Mouse (Mus musculus): ENCODE results near the gene Tnrc6b. TPM values are rescaled to one million over a fixed set of nuclear protein-coding genes. Genes with fewer than 3 reads are reported as not detected.
A peak's percentile ranks its signal among the peaks of the same experiment; 100 is the strongest.
"Not testable (repeated sequence)": the region's sequence is repeated elsewhere in the genome, so short reads cannot be mapped to it uniquely, and the experiment has no call there.

Tnrc6b gene
- polyA plus RNA-seq, 1 experiment from 2014 or later = 27.4 TPM

DNA sequence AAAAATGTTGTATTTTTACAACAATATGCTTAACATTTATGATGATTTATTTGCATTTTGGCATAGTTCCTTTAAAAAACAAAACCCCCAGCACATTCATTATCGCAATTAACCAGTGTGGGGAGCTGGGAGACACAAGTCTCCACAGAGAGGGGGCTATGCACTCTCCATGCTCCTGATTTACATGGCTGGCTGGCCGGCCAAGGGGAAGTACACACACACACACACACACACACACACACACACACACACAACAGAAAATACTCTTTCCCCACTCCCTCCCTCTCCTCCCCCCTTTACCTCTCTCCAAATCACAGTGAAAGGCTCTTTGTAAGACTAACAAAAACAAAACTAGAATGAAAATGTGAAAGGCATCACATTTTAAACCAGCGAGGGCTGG lies 11.3 kb downstream of the Tnrc6b start:
- no peak overlapping the region for H3K4me2 ChIP-seq

DNA sequence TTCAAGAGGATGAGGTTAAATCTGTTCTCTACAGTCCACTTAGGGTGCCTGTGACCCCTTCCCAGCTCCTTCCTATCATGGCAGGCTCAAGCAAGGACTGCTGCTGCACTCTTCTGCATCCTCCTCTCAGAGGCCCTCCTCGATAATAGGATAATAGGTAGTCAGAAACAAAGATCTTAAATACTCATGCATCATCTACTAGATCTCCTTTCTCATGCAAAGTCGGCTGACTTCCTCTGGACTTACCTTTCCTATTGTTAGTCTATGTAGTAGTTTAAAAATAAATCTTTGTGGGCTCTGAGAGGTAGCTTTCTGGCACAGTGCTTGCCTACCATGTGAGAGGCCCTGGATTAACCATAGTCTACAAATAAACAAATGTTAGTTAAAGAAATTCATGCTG lies 18.4 kb downstream of the Tnrc6b start:
- ATAC-seq (ENCODE audit: insufficient read depth, low FRiP score, low read depth) = no peak
- Histone ChIP-seq H3K4me2 (no peak overlapping the region), H3K4me3 (replicated peaks) (no peak overlapping the region), H3K4me1 (peaks cover 7% of the 10 kb centered on the region), H3K27ac (no peak overlapping the region), H3K9ac (no peak overlapping the region), H3K36me3 (no peaks in the 10 kb centered on the region), H3K9me3 (no peaks in the 10 kb centered on the region), H3K27me3 (replicated peaks) (no peaks in the 10 kb centered on the region)
- WGBS = 66% methylated on average over 2 of the region's 2 CpGs

More for the DNA sequence above, 11.3 kb downstream of the Tnrc6b start:
- no peaks in the 10 kb centered on the region for H3K36me3 ChIP-seq
- 41% methylated on average over 3 of the region's 3 CpGs for WGBS
- H3K27me3 ChIP-seq (replicated peaks) = no peaks in the 10 kb centered on the region
- no peak overlapping the region for H3K9ac ChIP-seq
- H3K9me3 ChIP-seq = no peaks in the 10 kb centered on the region
- no peak for ATAC-seq (ENCODE audit: insufficient read depth, low FRiP score, low read depth)
- peaks cover 6% of the 10 kb centered on the region; the same call in 1 of the 2 replicates for H3K4me1 ChIP-seq
- H3K27ac ChIP-seq = no peak overlapping the region
- H3K4me3 ChIP-seq (replicated peaks) = no peak overlapping the region

DNA sequence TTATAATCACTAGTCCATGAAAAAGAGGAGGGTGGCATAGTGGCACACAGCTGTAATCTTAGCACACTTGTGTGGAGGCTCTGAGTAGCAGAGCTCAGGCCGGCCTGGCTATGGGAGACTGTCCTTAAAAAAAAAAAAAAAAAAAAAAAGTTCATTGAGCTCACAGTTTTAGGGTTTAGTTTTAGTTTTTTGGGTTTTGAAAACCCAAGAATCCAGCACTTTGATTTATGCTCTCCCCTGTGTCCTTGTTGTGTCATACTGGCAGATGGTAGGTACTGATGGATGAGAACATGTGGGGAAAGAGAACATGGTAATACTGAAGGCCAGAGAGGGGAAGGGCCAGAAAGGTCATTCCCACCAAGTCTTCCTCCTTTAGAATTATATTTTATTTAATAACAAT lies 19.9 kb downstream of the Tnrc6b start:
- Histone ChIP-seq H3K9ac (no peak overlapping the region), H3K36me3 (no peaks in the 10 kb centered on the region), H3K27me3 (replicated peaks) (no peaks in the 10 kb centered on the region), H3K4me3 (replicated peaks) (no peak overlapping the region), H3K4me1 (peaks cover 7% of the 10 kb centered on the region), H3K4me2 (no peak overlapping the region), H3K9me3 (no peaks in the 10 kb centered on the region), H3K27ac (no peak overlapping the region)
- WGBS = 82% methylated on average over 1 of the region's 1 CpGs
- ATAC-seq (ENCODE audit: insufficient read depth, low FRiP score, low read depth) = no peak

DNA sequence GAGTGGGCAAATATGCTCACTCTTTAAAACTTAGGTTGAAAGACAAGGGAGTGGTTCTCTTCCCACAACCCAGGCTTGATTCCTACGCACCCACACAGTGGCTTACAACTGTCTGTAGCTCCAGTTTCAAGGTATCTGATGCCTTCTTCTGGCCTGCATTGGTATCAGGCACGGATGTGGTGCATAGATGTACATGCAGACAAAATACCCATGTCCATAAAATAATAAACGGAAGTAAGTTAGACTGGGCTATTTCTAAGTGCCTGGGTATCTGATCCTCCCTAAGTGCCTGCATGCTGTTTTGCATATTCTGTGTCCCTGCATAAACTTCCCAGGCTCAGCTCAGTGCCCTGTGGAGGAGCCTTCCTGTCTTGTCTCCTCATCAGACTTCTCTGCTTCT lies 20.4 kb downstream of the Tnrc6b start:
- no peak overlapping the region for H3K4me2 ChIP-seq
- H3K27ac ChIP-seq = no peak overlapping the region
- H3K4me3 ChIP-seq (replicated peaks) = no peak overlapping the region
- WGBS = 79% methylated on average over 3 of the region's 3 CpGs
- ATAC-seq (ENCODE audit: insufficient read depth, low FRiP score, low read depth) = no peak
- H3K9me3 ChIP-seq = no peaks in the 10 kb centered on the region
- no peak overlapping the region for H3K9ac ChIP-seq
- peaks cover 7% of the 10 kb centered on the region for H3K4me1 ChIP-seq
- H3K27me3 ChIP-seq (replicated peaks) = no peaks in the 10 kb centered on the region
- no peaks in the 10 kb centered on the region for H3K36me3 ChIP-seq

DNA sequence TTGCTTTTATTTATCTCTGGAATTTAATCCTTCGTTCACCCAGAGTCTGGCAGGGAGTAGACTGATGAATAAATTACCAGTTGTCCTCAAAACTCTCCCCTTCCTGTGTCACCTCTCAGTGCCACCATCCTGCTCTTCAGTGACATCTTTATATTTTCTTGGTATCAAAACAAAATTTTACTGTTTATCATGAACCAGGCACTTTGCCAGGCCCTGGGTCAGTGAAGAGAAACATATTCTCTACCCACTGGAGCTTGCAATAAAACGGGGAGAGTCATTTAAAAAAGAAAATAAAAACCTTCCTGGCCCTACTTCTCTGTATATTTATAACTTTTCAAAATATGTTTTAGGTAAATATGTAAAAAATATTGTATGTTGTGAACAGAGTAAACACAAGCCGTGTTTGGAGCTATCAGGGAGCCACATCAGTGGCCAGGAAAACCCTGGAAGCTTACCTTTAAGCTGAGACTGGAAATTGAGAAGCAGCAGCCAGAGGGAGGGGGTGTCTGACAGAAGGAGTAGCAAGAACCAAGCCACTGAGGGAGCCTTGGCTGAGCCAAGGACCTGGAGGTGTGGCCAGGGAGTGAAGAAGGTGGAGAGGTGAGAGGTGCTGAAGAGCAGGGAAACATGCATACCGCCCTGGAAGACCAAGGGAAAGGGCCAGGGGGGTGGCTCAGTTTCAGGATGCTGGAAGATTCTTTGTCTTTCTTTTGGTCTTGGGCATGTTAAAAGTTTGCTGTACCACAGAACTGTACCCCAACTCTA lies 21.3 kb downstream of the Tnrc6b start:
- no peak overlapping the region for H3K9ac ChIP-seq
- H3K27ac ChIP-seq = no peak overlapping the region
- no peak overlapping the region for H3K4me3 ChIP-seq (replicated peaks)
- no peaks in the 10 kb centered on the region for H3K27me3 ChIP-seq (replicated peaks)
- peaks cover 7% of the 10 kb centered on the region for H3K4me1 ChIP-seq
- H3K4me2 ChIP-seq = no peak overlapping the region
- ATAC-seq (ENCODE audit: insufficient read depth, low FRiP score, low read depth) = no peak
- WGBS = 35% methylated on average over 4 of the region's 4 CpGs
- no peaks in the 10 kb centered on the region for H3K9me3 ChIP-seq
- no peaks in the 10 kb centered on the region for H3K36me3 ChIP-seq

DNA sequence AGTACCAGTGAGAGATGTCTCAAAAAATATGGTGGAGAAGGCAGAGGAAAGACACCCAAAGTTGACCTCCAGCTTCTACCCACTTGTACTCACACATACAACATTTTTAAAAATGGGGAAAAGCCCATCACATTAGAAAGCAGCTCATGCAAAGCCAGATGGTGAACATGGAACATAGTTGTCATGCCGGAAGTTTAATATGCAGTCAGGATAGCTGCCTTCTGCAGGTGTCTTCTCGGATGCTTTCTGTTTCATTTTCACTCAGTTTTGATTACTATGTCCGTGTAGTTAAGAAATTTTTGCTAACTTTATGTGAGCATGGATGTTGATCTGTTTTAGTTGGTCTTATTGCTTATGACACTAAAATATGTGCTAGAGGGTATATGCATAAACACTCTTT lies 24.2 kb downstream of the Tnrc6b start:
- 70% methylated on average over 3 of the region's 3 CpGs for WGBS
- H3K27ac ChIP-seq = no peak overlapping the region
- no peak overlapping the region for H3K9ac ChIP-seq
- no peaks in the 10 kb centered on the region for H3K36me3 ChIP-seq
- H3K27me3 ChIP-seq (replicated peaks) = no peaks in the 10 kb centered on the region
- peaks cover 7% of the 10 kb centered on the region for H3K4me1 ChIP-seq
- no peak overlapping the region for H3K4me3 ChIP-seq (replicated peaks)
- H3K9me3 ChIP-seq = no peaks in the 10 kb centered on the region
- no peak for ATAC-seq (ENCODE audit: insufficient read depth, low FRiP score, low read depth)
- no peak overlapping the region for H3K4me2 ChIP-seq

DNA sequence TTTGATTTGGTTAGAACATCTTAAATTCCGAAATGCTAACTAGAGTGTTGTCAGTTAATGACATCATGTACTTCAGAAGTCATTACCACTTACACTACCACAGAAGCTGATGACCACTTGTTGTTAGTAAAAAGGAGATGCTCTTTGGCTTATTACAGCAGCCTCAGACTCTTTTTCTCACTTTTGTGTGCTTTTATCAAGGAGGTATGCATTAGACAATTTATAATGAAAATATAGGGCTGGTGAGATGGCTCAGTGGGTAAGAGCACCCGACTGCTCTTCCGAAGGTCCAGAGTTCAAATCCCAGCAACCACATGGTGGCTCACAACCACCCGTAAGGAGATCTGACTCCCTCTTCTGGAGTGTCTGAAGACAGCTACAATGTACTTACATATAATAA lies 24.6 kb downstream of the Tnrc6b start:
- not testable (repeated sequence) for ATAC-seq (ENCODE audit: insufficient read depth, low FRiP score, low read depth); H3K9me3 ChIP-seq; H3K27ac ChIP-seq

DNA sequence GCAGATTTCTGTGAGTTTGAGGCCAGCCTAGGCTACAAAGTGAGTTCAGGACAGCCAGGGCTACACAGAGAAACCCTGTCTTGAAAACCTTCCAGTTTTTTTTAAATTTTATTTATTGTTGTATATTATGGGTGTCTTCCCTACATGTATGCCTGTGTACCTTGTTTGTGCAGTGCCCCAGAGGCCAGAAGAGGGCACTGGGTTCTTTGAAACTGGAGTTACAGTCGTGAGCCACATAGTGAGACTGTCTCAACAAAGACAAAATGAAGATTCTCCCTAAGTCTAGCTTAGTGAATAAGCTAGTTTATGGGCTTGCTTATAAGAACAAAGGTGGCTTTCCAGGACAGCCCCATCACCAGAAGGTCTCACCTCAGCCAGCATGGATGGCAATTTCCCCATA lies 25.4 kb downstream of the Tnrc6b start:
- H3K27me3 ChIP-seq (replicated peaks) = no peaks in the 10 kb centered on the region
- H3K36me3 ChIP-seq = no peaks in the 10 kb centered on the region
- H3K9me3 ChIP-seq = no peaks in the 10 kb centered on the region
- ATAC-seq (ENCODE audit: insufficient read depth, low FRiP score, low read depth) = no peak
- H3K27ac ChIP-seq = no peak overlapping the region
- peaks cover 7% of the 10 kb centered on the region for H3K4me1 ChIP-seq
- WGBS = 47% methylated on average over 1 of the region's 1 CpGs
- no peak overlapping the region for H3K9ac ChIP-seq
- no peak overlapping the region for H3K4me2 ChIP-seq
- no peak overlapping the region for H3K4me3 ChIP-seq (replicated peaks)

More for the DNA sequence above, 24.6 kb downstream of the Tnrc6b start:
- H3K4me1 ChIP-seq; H3K4me2 ChIP-seq; H3K4me3 ChIP-seq (replicated peaks); H3K36me3 ChIP-seq; H3K9ac ChIP-seq; H3K27me3 ChIP-seq (replicated peaks): not testable (repeated sequence)
- WGBS = 91% methylated on average over 4 of the region's 4 CpGs

DNA sequence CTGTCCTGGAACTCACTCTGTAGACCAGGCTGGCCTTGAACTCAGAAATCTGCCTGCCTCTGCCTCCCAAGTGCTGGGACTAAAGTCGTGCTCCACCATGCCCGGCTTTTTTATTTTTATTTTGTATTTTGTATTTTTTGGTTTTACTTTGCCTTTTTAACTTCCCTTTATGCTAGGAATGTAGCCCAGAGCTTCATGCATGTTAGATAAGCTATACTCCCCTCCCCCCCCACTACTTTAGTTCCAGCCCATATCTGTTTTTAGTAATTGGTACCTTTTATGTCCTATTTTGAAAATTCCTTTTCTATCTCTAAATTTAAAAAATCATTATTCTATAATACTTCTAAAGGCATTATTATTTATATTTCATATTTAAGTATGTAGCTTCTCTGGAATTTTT lies 27.1 kb downstream of the Tnrc6b start:
- Histone ChIP-seq H3K4me3 (replicated peaks) (no peak overlapping the region), H3K36me3 (no peaks in the 10 kb centered on the region), H3K4me1 (no peaks in the 10 kb centered on the region), H3K4me2 (no peak overlapping the region), H3K9ac (no peak overlapping the region), H3K27me3 (replicated peaks) (no peaks in the 10 kb centered on the region), H3K27ac (no peak overlapping the region), H3K9me3 (no peaks in the 10 kb centered on the region)
- ATAC-seq (ENCODE audit: insufficient read depth, low FRiP score, low read depth) = no peak
- 90% methylated on average over 2 of the region's 2 CpGs for WGBS

DNA sequence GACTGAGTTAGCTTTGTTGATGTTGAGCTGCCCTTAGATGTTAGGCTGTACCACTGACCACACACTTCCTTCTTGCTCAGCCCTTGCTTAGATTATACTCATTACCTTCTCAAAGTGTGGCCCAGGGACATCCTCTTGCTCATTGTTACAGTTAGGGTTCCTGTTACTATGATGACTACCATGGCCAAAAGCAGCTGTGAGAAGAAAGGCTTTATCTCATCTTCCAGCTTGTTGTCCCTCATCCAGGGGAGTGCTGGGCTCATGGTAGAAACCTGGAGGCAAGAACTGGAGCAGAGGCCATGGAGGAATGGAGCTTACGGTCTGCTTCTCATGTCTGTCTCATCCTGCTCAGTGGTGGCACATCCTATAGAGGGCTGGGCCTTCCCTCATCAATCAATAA lies 28.9 kb downstream of the Tnrc6b start:
- ATAC-seq (ENCODE audit: insufficient read depth, low FRiP score, low read depth) = no peak
- Histone ChIP-seq H3K36me3 (no peaks in the 10 kb centered on the region), H3K4me2 (no peak overlapping the region), H3K9me3 (no peaks in the 10 kb centered on the region), H3K27ac (peak overlapping the region; percentile 12; the same call in 1 of the 2 replicates), H3K9ac (no peak overlapping the region), H3K4me1 (no peaks in the 10 kb centered on the region), H3K27me3 (replicated peaks) (no peaks in the 10 kb centered on the region), H3K4me3 (replicated peaks) (no peak overlapping the region)
- 76% methylated on average over 1 of the region's 1 CpGs for WGBS

DNA sequence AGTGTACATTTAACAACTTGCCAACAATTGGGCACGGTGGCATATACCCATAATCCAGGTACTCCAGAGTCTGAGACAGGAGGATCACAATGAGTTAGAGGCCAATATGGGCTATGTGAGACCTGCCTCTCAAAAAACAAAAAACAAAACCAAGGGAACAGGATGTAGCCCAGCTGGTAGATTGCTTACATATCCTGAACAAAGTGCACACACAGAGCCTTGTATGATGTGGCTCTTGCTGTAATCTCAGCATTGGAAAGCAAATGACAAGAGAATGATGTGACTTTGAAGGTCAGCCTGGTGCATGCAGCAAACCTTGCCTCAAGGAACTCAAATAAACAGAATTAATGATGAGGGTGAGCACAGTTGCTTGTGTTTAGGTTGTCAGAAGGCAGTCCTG lies 30.7 kb downstream of the Tnrc6b start:
- no peaks in the 10 kb centered on the region for H3K36me3 ChIP-seq
- H3K4me3 ChIP-seq (replicated peaks) = no peak overlapping the region
- H3K4me1 ChIP-seq = no peaks in the 10 kb centered on the region
- H3K27me3 ChIP-seq (replicated peaks) = no peaks in the 10 kb centered on the region
- WGBS = 70% methylated on average over 1 of the region's 1 CpGs
- no peak overlapping the region for H3K27ac ChIP-seq
- no peak for ATAC-seq (ENCODE audit: insufficient read depth, low FRiP score, low read depth)
- H3K9me3 ChIP-seq = no peaks in the 10 kb centered on the region
- H3K9ac ChIP-seq = no peak overlapping the region
- no peak overlapping the region for H3K4me2 ChIP-seq

DNA sequence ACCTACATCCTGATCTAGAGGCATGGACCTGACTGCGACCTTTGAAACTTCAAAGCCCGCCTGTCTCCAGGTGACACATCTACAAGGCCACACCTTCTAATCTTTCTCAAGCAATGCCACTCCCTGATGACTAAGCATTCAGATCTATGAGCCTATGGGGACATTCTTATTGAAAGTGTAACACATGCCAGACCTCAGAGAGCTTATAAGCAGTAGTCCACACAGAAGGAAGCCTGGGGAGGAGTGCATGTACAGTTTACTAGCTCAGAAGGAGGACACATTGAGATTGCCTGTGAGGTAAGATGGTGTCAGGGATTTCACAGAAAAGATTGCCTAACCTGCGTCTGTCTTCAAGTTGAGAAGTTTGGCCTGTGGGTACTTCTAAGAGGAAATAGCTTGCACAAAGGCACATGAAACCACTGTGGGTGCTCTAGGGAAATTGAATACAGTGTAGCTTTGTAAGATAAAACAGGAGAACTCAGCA lies 31.9 kb downstream of the Tnrc6b start:
- ATAC-seq (ENCODE audit: insufficient read depth, low FRiP score, low read depth) = peak; percentile 68; the same call in 1 of the 2 replicates

More for the DNA sequence above, 31.9 kb downstream of the Tnrc6b start:
- H3K4me1 ChIP-seq = no peaks in the 10 kb centered on the region
- no peaks in the 10 kb centered on the region for H3K27me3 ChIP-seq (replicated peaks)
- H3K4me3 ChIP-seq (replicated peaks) = no peak overlapping the region
- H3K4me2 ChIP-seq = no peak overlapping the region
- H3K9me3 ChIP-seq = no peaks in the 10 kb centered on the region
- no peaks in the 10 kb centered on the region for H3K36me3 ChIP-seq
- peak overlapping the region; percentile 44; the same call in 1 of the 2 replicates for H3K27ac ChIP-seq
- 80% methylated on average over 3 of the region's 3 CpGs for WGBS
- no peak overlapping the region for H3K9ac ChIP-seq
